Mouse (Mus musculus): Measurements from ENCODE around the gene Sox1. TPM values are rescaled to one million over a fixed set of nuclear protein-coding genes. Genes with fewer than 3 reads are reported as not detected.

Sox1 gene
- polyA plus RNA-seq, 1 experiment from 2014 or later: not detected

Small RNA genes lying within 50 kb of the gene (microRNA-seq; reads per million reads assigned to microRNA genes)
- not detected for gene Gm25239

Other genes with a start within 250 kb of the Sox1 start
- gene A230072I06Rik, start 116.5 kb upstream of the Sox1 start, polyA plus RNA-seq (2015; fragmentation: Nextera tagmentation; extraction: Ambion mirVana): not detected in 2 replicates
- 0.87 and 1.1 TPM in 2 replicates for gene Spaca7, start 177.7 kb downstream of the Sox1 start, polyA plus RNA-seq (2015; fragmentation: Nextera tagmentation; extraction: Ambion mirVana)

All from kidney, embryonic 15.5 days (tissue).